In the genomic region with DNA sequence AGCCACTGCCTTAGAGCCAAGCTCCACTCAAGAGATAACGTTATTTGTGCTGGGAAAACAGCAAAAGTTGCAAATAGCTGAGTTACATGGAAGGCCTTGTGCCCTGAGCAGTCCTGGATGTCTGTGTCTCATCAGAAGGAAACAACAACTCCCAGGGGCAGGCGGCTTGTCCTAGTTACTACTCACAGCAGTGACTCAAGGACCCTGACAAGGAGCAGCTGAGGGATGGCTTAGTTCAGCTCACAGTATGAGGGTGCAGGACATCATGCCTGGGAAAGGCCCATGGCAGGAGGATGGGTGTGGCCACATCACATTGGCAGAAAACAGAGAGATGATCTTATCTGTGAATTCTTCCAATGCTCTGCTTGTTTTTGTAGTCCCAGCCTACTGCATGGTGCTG, we compare ENCODE assay signal across 27 mouse cellular contexts.
DNase-seq lines count a peak whose midpoint lies in the region; ATAC-seq and TF ChIP-seq lines count a peak whose summit lies in the region.
"Had no signal": no experiment of that assay in that cellular context is flagged by ENCODE, and none has a peak within 500 bp of the region (broad histone marks: within the 10 kb centered on the region; RNA-seq: fewer than 3 reads in every experiment).

No protein-coding gene starts in this region.

- 0 out of 2 replicates have a peak, but pooled peaks cover 2% of the 10 kb centered on the region for H3K27me3 ChIP-seq in liver, adult 2 months (ENCODE audit: control insufficient read depth, insufficient read depth, low read length)
- no peaks in the 10 kb centered on the region for H3K27me3 ChIP-seq in liver, embryonic 11.5 days (replicated peaks; ENCODE audit: control insufficient read depth, insufficient read depth, low read length)
- H3K27me3 ChIP-seq in midbrain, embryonic 10.5 days (ENCODE audit: low read depth, poor library complexity, severe bottlenecking): no peaks in the 10 kb centered on the region
- H3K27me3 ChIP-seq: embryonic facial prominence, embryonic 13.5 days; forebrain, embryonic 13.5 days; hindbrain, embryonic 13.5 days; intestine, embryonic 15.5 days had no signal

- intact Hi-C loops in left cerebral cortex, postnatal 25 days (cut with DNase I): no loop called here

- no peak for TF ChIP-seq CTCF in liver, adult 2 months (IDR thresholded peaks at IDR 0.05; ENCODE audit: low read depth, low read length)

- H3K4me2 ChIP-seq in liver, embryonic 11.5 days: no peak overlapping the region
- H3K4me2 ChIP-seq: embryonic facial prominence, embryonic 13.5 days; forebrain, embryonic 13.5 days; heart, embryonic 11.5 days; hindbrain, embryonic 13.5 days; intestine, embryonic 15.5 days had no signal

- 52% methylated on average over 2 of the region's 2 CpGs for WGBS in liver, adult 2 months
- 55% methylated on average over 2 of the region's 2 CpGs for WGBS in liver, embryonic 11.5 days
- WGBS in midbrain, embryonic 10.5 days: 83% methylated on average over 2 of the region's 2 CpGs

- no peaks in the 10 kb centered on the region for H3K79me2 ChIP-seq in liver, adult 2 months (ENCODE audit: control insufficient read depth, insufficient read depth, low read length)

- peak; percentile 8 for DNase-seq in liver, adult 2 months (ENCODE audit: extremely low read depth, low read depth, low spot score)
- DNase-seq in liver, embryonic 11.5 days (ENCODE audit: low spot score): no peak
- DNase-seq in MN1 (ENCODE audit: low spot score): peak; percentile 47
- DNase-seq in left cerebral cortex, postnatal 25 days (ENCODE audit: low spot score in 2 of 2): no peak
- DNase-seq in midbrain, embryonic 10.5 days (ENCODE audit: low spot score): no peak
- DNase-seq: adrenal gland, adult 2 months; adrenal gland, postnatal 14 days; cerebellum, adult 11 months; cerebellum, adult 2 months; cerebellum, adult 9-11 months; cerebellum, postnatal 25 days; embryo, embryonic 11 days; gastrocnemius, postnatal 10 days; gastrocnemius, postnatal 36 days; heart, postnatal 36 days had no signal

- no peak overlapping the region for H3K27ac ChIP-seq in liver, adult 2 months (replicated peaks; ENCODE audit: insufficient read depth, low read depth, low read length)
- H3K27ac ChIP-seq in liver, embryonic 11.5 days (ENCODE audit: low read depth, low read length): no peak overlapping the region
- no peak overlapping the region for H3K27ac ChIP-seq in midbrain, embryonic 10.5 days (replicated peaks)
- H3K27ac ChIP-seq: embryonic facial prominence, embryonic 10.5 days; embryonic facial prominence, embryonic 13.5 days; forebrain, embryonic 10.5 days; forebrain, embryonic 13.5 days; hindbrain, embryonic 10.5 days; hindbrain, embryonic 13.5 days; intestine, embryonic 15.5 days had no signal

- H3K9me3 ChIP-seq in liver, embryonic 11.5 days (ENCODE audit: control insufficient read depth, low read length): no peaks in the 10 kb centered on the region
- H3K9me3 ChIP-seq in midbrain, embryonic 10.5 days (replicated peaks): no peaks in the 10 kb centered on the region
- H3K9me3 ChIP-seq: embryonic facial prominence, embryonic 10.5 days; embryonic facial prominence, embryonic 13.5 days; forebrain, embryonic 10.5 days; forebrain, embryonic 13.5 days; hindbrain, embryonic 10.5 days; hindbrain, embryonic 13.5 days; intestine, embryonic 15.5 days had no signal

- H3K9ac ChIP-seq in liver, adult 2 months (ENCODE audit: low read depth, low read length): no peak overlapping the region
- no peak overlapping the region for H3K9ac ChIP-seq in liver, embryonic 11.5 days (ENCODE audit: low read depth, low read length)
- H3K9ac ChIP-seq: embryonic facial prominence, embryonic 13.5 days; forebrain, embryonic 13.5 days; hindbrain, embryonic 13.5 days; intestine, embryonic 15.5 days had no signal

- H3K4me3 ChIP-seq in liver, adult 2 months (ENCODE audit: insufficient read depth, low read depth, low read length): no peak overlapping the region
- H3K4me3 ChIP-seq in liver, embryonic 11.5 days (ENCODE audit: low read depth, low read length): no peak overlapping the region
- H3K4me3 ChIP-seq in midbrain, embryonic 10.5 days: no peak overlapping the region
- H3K4me3 ChIP-seq: embryonic facial prominence, embryonic 10.5 days; embryonic facial prominence, embryonic 13.5 days; forebrain, embryonic 10.5 days; forebrain, embryonic 13.5 days; hindbrain, embryonic 10.5 days; hindbrain, embryonic 13.5 days; intestine, embryonic 15.5 days had no signal

- no peak for TF ChIP-seq POLR2A in liver, adult 2 months (IDR thresholded peaks at IDR 0.05; ENCODE audit: extremely low read depth, insufficient read depth, low read length)

- peaks cover 19% of the 10 kb centered on the region for H3K4me1 ChIP-seq in liver, adult 2 months (ENCODE audit: control insufficient read depth, insufficient read depth, low read length)
- peaks cover 3% of the 10 kb centered on the region; the same call in 1 of the 2 replicates for H3K4me1 ChIP-seq in liver, embryonic 11.5 days (replicated peaks; ENCODE audit: control insufficient read depth, insufficient read depth, low read length)
- peaks cover 29% of the 10 kb centered on the region for H3K4me1 ChIP-seq in midbrain, embryonic 10.5 days
- H3K4me1 ChIP-seq: embryonic facial prominence, embryonic 13.5 days; intestine, embryonic 15.5 days had no signal

- no peaks in the 10 kb centered on the region for H3K36me3 ChIP-seq in liver, adult 2 months (ENCODE audit: control insufficient read depth, insufficient read depth, low read length)
- H3K36me3 ChIP-seq in liver, embryonic 11.5 days (ENCODE audit: control insufficient read depth, insufficient read depth, low read length): no peaks in the 10 kb centered on the region
- H3K36me3 ChIP-seq in midbrain, embryonic 10.5 days: no peaks in the 10 kb centered on the region
- H3K36me3 ChIP-seq: embryonic facial prominence, embryonic 10.5 days; embryonic facial prominence, embryonic 13.5 days; forebrain, embryonic 10.5 days; hindbrain, embryonic 10.5 days; hindbrain, embryonic 13.5 days; intestine, embryonic 15.5 days had no signal

- no peak for ATAC-seq in liver, embryonic 11.5 days (replicated peaks; ENCODE audit: low FRiP score)
- ATAC-seq in granulocyte monocyte progenitor cell, adult 5-6 weeks (replicated peaks; ENCODE audit: poor library complexity, severe bottlenecking): peak; percentile 23; the same call in 1 of the 2 replicates
- ATAC-seq: CD4-positive, CD25-positive, alpha-beta regulatory T cell, adult 4 months; forebrain, embryonic 13.5 days; forebrain, embryonic 16.5 days; hindbrain, embryonic 16.5 days; intestine, embryonic 15.5 days had no signal

Comparison
In these comparisons a context has a peak if more than half of its experiments do, and no peak if none do; other contexts are left out.
1. DNase-seq: peak in liver, adult 2 months (single experiment) and MN1 (single experiment); none in liver, embryonic 11.5 days (single experiment), left cerebral cortex, postnatal 25 days (0 of 2) and midbrain, embryonic 10.5 days (single experiment).